Mouse (Mus musculus): Measurements from ENCODE around the gene Iqcn. TPM values are rescaled to one million over a fixed set of nuclear protein-coding genes. Genes with fewer than 3 reads are reported as not detected.

The Iqcn gene
- polyA plus RNA-seq, 1 experiment from 2014 or later: not detected

DNA sequence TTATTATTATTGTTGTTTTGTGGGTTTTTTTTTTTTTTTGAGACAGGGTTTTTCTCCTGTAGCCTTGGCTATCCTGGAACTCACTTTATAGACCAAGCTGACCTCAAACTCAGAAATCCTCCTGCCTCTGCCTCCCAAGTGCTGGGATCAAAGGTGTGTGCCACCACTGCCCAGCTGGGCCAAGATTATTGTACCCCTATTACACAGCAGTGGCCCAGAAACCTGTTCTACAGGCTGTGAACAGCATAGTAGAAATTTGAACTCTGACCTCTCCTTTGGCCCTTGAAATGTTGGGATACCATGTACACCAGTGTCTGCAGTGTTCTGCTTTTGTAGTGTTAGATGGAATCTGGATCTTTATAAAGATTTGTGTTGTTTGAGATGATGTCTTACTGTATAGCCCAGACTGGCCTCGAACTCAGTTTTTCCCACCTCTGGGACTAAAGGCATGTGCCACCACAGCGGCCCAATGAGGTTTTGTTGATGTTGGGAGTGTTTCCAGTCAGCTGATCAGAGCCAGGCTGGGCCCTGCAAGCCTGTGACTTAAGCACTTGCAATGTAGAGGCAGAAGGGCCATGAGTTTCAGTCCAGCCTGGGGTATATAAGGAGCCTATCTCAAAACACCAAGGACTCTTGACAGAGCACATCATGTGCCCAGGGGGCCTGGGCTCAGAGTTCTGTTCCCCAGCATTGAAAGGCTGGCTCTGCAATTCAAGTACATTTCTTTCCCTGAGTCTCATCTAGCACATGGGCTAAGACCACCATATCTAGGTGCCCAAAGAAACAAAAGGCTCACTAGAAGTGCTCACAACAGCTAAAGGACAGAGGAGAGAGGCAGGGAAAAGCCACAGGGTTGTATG lies 1.0 kb upstream of the Iqcn start:
- H3K4me3 ChIP-seq (ENCODE audit: low read length): no peak overlapping the region; the same call in 1 of the 2 replicates
- H3K4me1 ChIP-seq (ENCODE audit: control insufficient read depth, insufficient read depth, low read depth, low read length): peaks cover 31% of the 10 kb centered on the region
- no peak overlapping the region for H3K9ac ChIP-seq (ENCODE audit: low read depth, low read length)
- H3K4me2 ChIP-seq (ENCODE audit: low read length): peak overlapping the region; percentile 86
- no peaks in the 10 kb centered on the region for H3K9me3 ChIP-seq (ENCODE audit: control insufficient read depth, low read length)
- H3K27me3 ChIP-seq (replicated peaks; ENCODE audit: control insufficient read depth, insufficient read depth, low read length): no peaks in the 10 kb centered on the region
- ATAC-seq: no peak
- 76% methylated on average over 2 of the region's 2 CpGs for WGBS
- no peak overlapping the region for H3K27ac ChIP-seq (ENCODE audit: low read depth, low read length)
- H3K36me3 ChIP-seq (ENCODE audit: control insufficient read depth, insufficient read depth, low read length): no peaks in the 10 kb centered on the region

DNA sequence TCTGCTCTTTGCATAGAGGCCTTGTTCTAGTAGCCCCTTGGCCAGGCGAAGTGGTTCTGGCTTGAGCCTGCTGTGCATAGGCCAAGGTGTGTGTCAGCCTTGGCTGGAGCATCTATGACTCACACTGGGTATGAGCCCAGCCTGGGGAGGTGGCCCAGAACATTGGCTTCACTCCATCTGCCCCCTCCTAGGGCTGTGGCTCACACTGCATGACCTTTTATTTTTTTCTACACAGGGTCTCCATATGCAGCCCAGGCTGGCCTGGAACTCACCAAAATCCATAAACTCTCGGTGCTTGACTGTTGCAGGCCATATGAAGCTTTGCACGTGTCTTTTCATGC lies 445 bp upstream of the Iqcn start:
- Histone ChIP-seq H3K4me3 (ENCODE audit: low read length) (no peak overlapping the region), H3K4me2 (ENCODE audit: low read length) (peak overlapping the region; percentile 86; the same call in 1 of the 2 replicates), H3K9me3 (ENCODE audit: control insufficient read depth, low read length) (no peaks in the 10 kb centered on the region), H3K27me3 (replicated peaks; ENCODE audit: control insufficient read depth, insufficient read depth, low read length) (no peaks in the 10 kb centered on the region), H3K4me1 (ENCODE audit: control insufficient read depth, insufficient read depth, low read depth, low read length) (peaks cover 26% of the 10 kb centered on the region), H3K27ac (ENCODE audit: low read depth, low read length) (no peak overlapping the region), H3K9ac (ENCODE audit: low read depth, low read length) (no peak overlapping the region), H3K36me3 (ENCODE audit: control insufficient read depth, insufficient read depth, low read length) (no peaks in the 10 kb centered on the region)
- ATAC-seq: no peak
- WGBS: 80% methylated on average over 3 of the region's 3 CpGs

DNA sequence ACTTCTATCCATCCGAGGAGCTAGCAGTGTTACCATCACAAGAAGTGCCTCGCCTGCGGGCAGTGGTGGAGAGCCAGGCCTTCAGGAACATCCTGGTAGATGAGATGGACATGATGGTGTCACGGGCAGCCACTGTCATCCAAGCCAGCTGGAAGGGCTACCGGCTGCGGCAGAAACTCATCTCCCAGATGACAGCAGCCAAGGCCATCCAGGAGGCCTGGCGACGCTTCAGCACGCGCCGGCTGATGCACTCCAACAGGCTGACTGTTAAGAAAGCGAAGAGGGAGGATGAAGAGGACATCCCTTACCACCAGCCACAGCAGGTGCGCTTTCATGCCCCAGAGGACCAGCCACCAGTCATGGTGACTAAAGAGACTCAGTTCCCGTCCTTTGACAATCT lies 5.0 kb downstream of the Iqcn start:
- WGBS: 92% methylated on average over 14 of the region's 14 CpGs
- ATAC-seq: no peak

DNA sequence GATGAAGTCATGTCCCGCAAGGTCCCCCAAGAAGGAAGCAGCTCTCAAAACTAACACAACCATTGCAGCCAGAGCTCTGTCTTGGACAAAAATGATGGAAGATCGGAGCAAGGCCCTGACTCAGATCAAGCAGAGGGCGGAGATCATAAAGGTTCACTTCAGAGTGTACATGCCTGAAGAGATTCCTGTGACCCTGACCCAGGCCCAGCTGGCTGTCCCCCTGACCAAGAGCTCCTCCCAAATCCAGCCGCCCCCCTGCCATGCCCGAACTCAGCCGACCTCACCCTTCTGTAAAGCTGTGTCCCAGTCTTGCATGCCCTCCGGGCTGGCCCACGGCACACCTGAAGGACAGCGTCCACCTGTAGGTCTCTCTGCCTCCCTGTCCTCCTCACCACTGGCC lies 6.5 kb downstream of the Iqcn start:
- no peaks in the 10 kb centered on the region for H3K36me3 ChIP-seq (ENCODE audit: control insufficient read depth, insufficient read depth, low read length)
- H3K27ac ChIP-seq (ENCODE audit: low read depth, low read length): no peak overlapping the region
- no peak overlapping the region for H3K9ac ChIP-seq (ENCODE audit: low read depth, low read length)
- ATAC-seq: no peak
- H3K4me1 ChIP-seq (ENCODE audit: control insufficient read depth, insufficient read depth, low read depth, low read length): no peaks in the 10 kb centered on the region
- no peak overlapping the region for H3K4me2 ChIP-seq (ENCODE audit: low read length)
- 88% methylated on average over 9 of the region's 9 CpGs for WGBS
- H3K27me3 ChIP-seq (replicated peaks; ENCODE audit: control insufficient read depth, insufficient read depth, low read length): no peaks in the 10 kb centered on the region
- no peak overlapping the region for H3K4me3 ChIP-seq (ENCODE audit: low read length)
- H3K9me3 ChIP-seq (ENCODE audit: control insufficient read depth, low read length): no peaks in the 10 kb centered on the region

More for the DNA sequence above, 5.0 kb downstream of the Iqcn start:
- Histone ChIP-seq H3K9ac (ENCODE audit: low read depth, low read length) (no peak overlapping the region), H3K4me1 (ENCODE audit: control insufficient read depth, insufficient read depth, low read depth, low read length) (no peaks in the 10 kb centered on the region), H3K4me3 (ENCODE audit: low read length) (no peak overlapping the region), H3K4me2 (ENCODE audit: low read length) (no peak overlapping the region), H3K36me3 (ENCODE audit: control insufficient read depth, insufficient read depth, low read length) (no peaks in the 10 kb centered on the region), H3K27me3 (replicated peaks; ENCODE audit: control insufficient read depth, insufficient read depth, low read length) (no peaks in the 10 kb centered on the region), H3K27ac (ENCODE audit: low read depth, low read length) (no peak overlapping the region), H3K9me3 (ENCODE audit: control insufficient read depth, low read length) (no peaks in the 10 kb centered on the region)

DNA sequence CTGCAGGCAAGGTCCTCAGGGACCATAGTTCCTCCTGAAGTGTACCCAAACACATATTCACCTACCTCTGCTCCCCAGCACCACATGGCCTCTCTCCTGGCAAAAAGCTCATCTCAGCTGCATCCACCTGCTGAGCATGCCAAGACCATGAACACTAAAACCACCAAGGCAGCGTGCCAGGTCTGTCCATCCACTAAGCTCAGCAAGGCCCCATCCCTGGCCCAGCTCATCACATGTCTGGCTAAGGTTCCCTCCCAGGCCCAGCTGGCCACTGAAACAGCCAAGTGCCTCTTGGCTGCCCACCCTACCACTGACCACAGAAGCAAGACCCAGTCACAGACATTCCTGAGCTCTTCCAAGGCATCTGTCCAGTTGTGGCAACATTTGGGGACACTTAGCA lies 7.0 kb downstream of the Iqcn start:
- no peak for ATAC-seq
- Histone ChIP-seq H3K27ac (ENCODE audit: low read depth, low read length) (no peak overlapping the region), H3K9me3 (ENCODE audit: control insufficient read depth, low read length) (no peaks in the 10 kb centered on the region), H3K4me1 (ENCODE audit: control insufficient read depth, insufficient read depth, low read depth, low read length) (no peaks in the 10 kb centered on the region), H3K4me2 (ENCODE audit: low read length) (no peak overlapping the region), H3K27me3 (replicated peaks; ENCODE audit: control insufficient read depth, insufficient read depth, low read length) (no peaks in the 10 kb centered on the region), H3K9ac (ENCODE audit: low read depth, low read length) (no peak overlapping the region), H3K36me3 (ENCODE audit: control insufficient read depth, insufficient read depth, low read length) (no peaks in the 10 kb centered on the region), H3K4me3 (ENCODE audit: low read length) (no peak overlapping the region)
- 85% methylated on average over 1 of the region's 1 CpGs for WGBS

DNA sequence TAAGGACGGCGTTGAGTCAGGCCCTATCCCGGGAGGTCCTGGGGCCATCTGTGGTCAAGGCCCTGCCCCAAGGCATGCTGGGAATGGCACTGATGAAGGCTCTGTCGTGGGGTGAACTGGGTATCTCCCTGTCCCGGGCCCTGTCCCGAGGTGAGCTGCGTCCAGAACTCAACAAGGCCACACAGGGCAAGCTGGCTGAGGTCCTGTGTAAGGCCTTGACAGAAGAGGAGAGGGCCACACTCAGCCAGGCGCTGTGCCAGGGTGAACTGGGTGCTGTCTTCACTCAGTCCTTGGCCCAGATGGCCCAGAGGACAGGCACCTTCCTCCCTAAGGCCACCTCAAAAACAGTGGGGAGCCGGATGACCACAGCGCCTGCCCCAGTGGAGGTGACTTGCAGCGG lies 7.8 kb downstream of the Iqcn start:
- H3K9ac ChIP-seq (ENCODE audit: low read depth, low read length): no peak overlapping the region; the same call in 1 of the 2 replicates
- no peak for ATAC-seq
- H3K36me3 ChIP-seq (ENCODE audit: control insufficient read depth, insufficient read depth, low read length): no peaks in the 10 kb centered on the region
- H3K27ac ChIP-seq (ENCODE audit: low read depth, low read length): no peak overlapping the region
- H3K4me2 ChIP-seq (ENCODE audit: low read length): no peak overlapping the region
- H3K27me3 ChIP-seq (replicated peaks; ENCODE audit: control insufficient read depth, insufficient read depth, low read length): no peaks in the 10 kb centered on the region
- H3K4me3 ChIP-seq (ENCODE audit: low read length): no peak overlapping the region
- H3K4me1 ChIP-seq (ENCODE audit: control insufficient read depth, insufficient read depth, low read depth, low read length): no peaks in the 10 kb centered on the region
- no peaks in the 10 kb centered on the region for H3K9me3 ChIP-seq (ENCODE audit: control insufficient read depth, low read length)
- 83% methylated on average over 11 of the region's 11 CpGs for WGBS

DNA sequence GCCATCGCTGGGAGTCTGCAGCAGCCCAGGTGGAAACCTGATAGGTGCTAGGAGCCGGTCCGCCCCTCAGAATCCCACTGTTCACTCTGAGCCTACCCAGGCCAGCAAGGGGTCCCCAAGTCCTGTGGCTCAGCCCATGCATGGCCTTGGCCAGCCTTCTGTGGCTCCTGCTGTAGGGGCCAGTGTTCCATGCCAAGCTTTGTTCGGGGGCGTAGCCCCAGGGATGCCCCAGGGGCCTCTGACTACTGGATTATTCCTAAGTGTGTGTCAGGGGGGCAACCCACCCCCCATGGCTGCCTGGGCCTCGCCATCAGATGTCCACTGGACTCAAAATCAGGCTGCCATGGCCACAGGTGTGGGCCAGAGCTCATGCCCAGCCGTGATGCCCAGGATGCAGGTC lies 10.7 kb downstream of the Iqcn start:
- H3K4me1 ChIP-seq (ENCODE audit: control insufficient read depth, insufficient read depth, low read depth, low read length): no peaks in the 10 kb centered on the region; the same call in 1 of the 2 replicates
- no peak overlapping the region for H3K9ac ChIP-seq (ENCODE audit: low read depth, low read length)
- no peak overlapping the region for H3K4me2 ChIP-seq (ENCODE audit: low read length)
- no peak overlapping the region for H3K4me3 ChIP-seq (ENCODE audit: low read length)
- H3K27me3 ChIP-seq (replicated peaks; ENCODE audit: control insufficient read depth, insufficient read depth, low read length): no peaks in the 10 kb centered on the region; the same call in 1 of the 2 replicates
- H3K27ac ChIP-seq (ENCODE audit: low read depth, low read length): no peak overlapping the region
- WGBS: 78% methylated on average over 7 of the region's 7 CpGs
- no peaks in the 10 kb centered on the region for H3K36me3 ChIP-seq (ENCODE audit: control insufficient read depth, insufficient read depth, low read length)
- ATAC-seq: no peak
- H3K9me3 ChIP-seq (ENCODE audit: control insufficient read depth, low read length): no peaks in the 10 kb centered on the region

DNA sequence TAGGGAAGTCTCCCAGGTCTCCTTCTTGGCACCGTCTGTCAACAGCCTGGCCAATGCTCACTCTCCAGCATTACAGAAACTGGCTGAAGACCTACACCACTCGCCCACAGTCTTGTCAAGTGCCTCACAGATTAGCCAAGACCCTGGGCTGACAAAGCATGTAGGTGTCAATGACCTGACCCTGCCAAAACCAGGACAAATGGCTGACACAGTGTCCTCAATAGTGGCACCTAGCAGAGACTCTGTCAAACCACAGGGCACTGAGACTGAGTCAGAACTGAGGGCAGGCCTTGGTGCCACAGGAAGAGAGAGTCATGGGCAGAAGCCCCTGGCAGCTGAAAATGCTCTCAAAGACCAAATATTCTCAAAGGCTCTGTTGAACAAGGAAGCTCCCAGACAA lies 11.8 kb downstream of the Iqcn start:
- Histone ChIP-seq H3K9ac (ENCODE audit: low read depth, low read length) (no peak overlapping the region), H3K27ac (ENCODE audit: low read depth, low read length) (no peak overlapping the region), H3K4me1 (ENCODE audit: control insufficient read depth, insufficient read depth, low read depth, low read length) (no peaks in the 10 kb centered on the region; the same call in 1 of the 2 replicates), H3K27me3 (replicated peaks; ENCODE audit: control insufficient read depth, insufficient read depth, low read length) (no peaks in the 10 kb centered on the region; the same call in none of the 2 replicates), H3K9me3 (ENCODE audit: control insufficient read depth, low read length) (no peaks in the 10 kb centered on the region), H3K36me3 (ENCODE audit: control insufficient read depth, insufficient read depth, low read length) (no peaks in the 10 kb centered on the region), H3K4me2 (ENCODE audit: low read length) (no peak overlapping the region), H3K4me3 (ENCODE audit: low read length) (no peak overlapping the region)
- no peak for ATAC-seq
- WGBS: 75% methylated on average over 2 of the region's 2 CpGs

DNA sequence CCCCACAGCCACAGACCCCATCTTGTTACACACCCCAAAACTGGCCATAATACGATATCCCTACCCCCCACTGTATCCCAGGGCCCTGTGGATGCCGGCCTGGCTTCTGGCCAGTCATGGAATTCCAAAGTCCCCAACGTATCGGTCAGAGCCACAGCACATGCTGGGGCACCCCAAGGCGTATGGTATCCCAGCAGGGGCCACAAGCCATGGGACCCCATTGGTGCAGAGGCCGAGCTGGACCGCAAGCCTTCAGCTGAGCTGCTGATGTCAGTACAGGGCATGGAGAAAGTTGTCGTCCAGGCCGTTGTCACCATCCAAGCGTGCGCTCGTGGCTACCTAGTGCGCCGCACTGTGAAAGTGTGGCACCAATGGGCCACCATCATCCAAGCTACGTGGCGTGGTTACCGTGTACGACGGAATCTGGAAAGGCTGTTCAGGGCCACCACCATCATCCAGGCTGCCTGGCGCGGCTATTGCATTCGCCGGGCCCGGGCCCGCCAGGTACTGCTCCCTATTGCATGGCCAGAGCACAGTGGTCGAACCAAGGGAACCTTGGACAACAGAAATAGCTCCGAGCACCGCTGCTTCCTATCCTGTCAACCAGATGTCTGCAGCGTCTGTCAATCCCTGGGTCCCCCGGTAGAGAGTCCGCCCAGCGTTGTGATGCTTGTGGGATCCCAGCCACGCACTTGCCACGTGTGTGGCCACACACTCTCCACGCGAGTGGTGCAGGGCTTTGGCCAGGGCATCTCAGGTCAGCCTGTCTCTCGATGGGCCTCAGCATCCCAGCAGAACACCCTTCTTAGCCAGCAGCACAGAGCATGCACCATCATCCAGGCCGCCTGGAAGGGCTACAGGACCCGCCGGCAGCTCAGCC lies 13.5 kb downstream of the Iqcn start:
- no peak overlapping the region for H3K4me3 ChIP-seq (ENCODE audit: low read length)
- H3K9me3 ChIP-seq (ENCODE audit: control insufficient read depth, low read length): no peaks in the 10 kb centered on the region
- no peak for ATAC-seq
- H3K4me1 ChIP-seq (ENCODE audit: control insufficient read depth, insufficient read depth, low read depth, low read length): no peaks in the 10 kb centered on the region; the same call in 1 of the 2 replicates
- no peak overlapping the region for H3K9ac ChIP-seq (ENCODE audit: low read depth, low read length)
- H3K27me3 ChIP-seq (replicated peaks; ENCODE audit: control insufficient read depth, insufficient read depth, low read length): no peaks in the 10 kb centered on the region; the same call in none of the 2 replicates
- WGBS: 82% methylated on average over 40 of the region's 40 CpGs
- H3K36me3 ChIP-seq (ENCODE audit: control insufficient read depth, insufficient read depth, low read length): no peaks in the 10 kb centered on the region
- H3K4me2 ChIP-seq (ENCODE audit: low read length): no peak overlapping the region
- no peak overlapping the region for H3K27ac ChIP-seq (ENCODE audit: low read depth, low read length)
